Mouse (Mus musculus): Measurements from ENCODE around the gene Cdc42bpb. TPM values are rescaled to one million over a fixed set of nuclear protein-coding genes. Genes with fewer than 3 reads are reported as not detected.

Gene Cdc42bpb
- polyA plus RNA-seq, 1 experiment from 2014 or later, result 28.1 TPM

DNA sequence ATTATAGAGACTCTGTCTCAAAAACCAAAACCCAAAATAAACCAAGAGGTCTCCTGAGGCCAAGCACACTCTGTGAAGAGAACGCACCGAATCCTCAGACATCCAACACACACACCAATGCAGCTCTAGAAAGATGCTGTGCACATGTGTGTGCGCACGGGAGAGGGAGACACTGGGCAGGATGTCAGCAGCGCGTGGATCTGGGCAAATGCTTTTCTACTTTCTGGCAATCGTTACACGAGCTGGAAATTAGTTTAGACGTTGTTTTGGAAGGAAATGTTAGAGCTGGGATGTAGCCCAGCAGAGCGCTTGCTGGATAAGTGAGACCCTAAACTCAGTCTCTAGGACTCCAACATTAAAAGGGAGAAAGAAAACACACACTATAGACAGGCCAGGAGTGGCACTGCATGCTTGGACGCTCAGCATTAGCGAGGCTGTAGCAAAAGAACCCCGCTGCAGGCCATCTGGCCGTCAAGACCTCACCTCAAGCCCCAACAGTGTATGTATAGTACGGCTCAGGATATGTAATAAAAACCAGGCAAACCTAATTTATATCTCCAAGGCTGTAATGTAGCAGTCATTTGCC, 44.4 kb downstream of the Cdc42bpb start:
- no peak overlapping the region for H3K4me2 ChIP-seq
- H3K27ac ChIP-seq (ENCODE audit: low read depth, low read length), result no peak overlapping the region
- WGBS, result 86% methylated on average over 15 of the region's 15 CpGs
- no peak overlapping the region for H3K9ac ChIP-seq (ENCODE audit: low read length)
- no peak overlapping the region for H3K4me3 ChIP-seq (ENCODE audit: low read depth, low read length)
- DNase-seq (ENCODE audit: low spot score, missing footprints) (no peak), ATAC-seq (ENCODE audit: low FRiP score) (no peak)
- no peaks in the 10 kb centered on the region for H3K9me3 ChIP-seq (ENCODE audit: control insufficient read depth, low read length)
- peaks cover 5% of the 10 kb centered on the region for H3K36me3 ChIP-seq (ENCODE audit: control insufficient read depth, insufficient read depth, low read length)
- H3K27me3 ChIP-seq (ENCODE audit: control insufficient read depth, insufficient read depth, low read length), result no peaks in the 10 kb centered on the region
- H3K4me1 ChIP-seq (ENCODE audit: control insufficient read depth, insufficient read depth, low read length), result no peaks in the 10 kb centered on the region

DNA sequence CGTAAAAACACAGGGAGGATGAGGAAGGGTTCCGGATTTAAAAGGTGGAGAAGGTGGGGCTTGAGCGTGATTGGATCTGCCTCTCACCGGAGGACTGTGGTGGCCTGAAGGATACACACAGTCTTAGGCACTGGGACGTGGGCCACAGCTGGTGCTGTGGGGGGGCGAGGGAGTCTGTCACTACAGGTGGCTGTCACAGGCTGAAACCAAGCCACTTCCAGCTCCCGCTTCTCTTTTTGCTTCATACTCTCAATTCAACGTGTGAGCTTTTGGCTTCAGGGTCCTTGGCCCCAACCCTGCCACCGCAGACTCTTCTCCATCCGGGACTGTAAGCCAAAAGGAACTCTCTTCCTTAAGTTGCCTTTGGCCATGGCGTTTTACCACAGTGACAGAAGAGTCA, 45.1 kb downstream of the Cdc42bpb start:
- no peaks in the 10 kb centered on the region for H3K27me3 ChIP-seq (ENCODE audit: control insufficient read depth, insufficient read depth, low read length)
- H3K9me3 ChIP-seq (ENCODE audit: control insufficient read depth, low read length), result no peaks in the 10 kb centered on the region
- ATAC-seq (ENCODE audit: low FRiP score), result no peak
- no peak overlapping the region for H3K9ac ChIP-seq (ENCODE audit: low read length)
- no peak overlapping the region for H3K4me2 ChIP-seq
- H3K27ac ChIP-seq (ENCODE audit: low read depth, low read length), result no peak overlapping the region
- WGBS, result 96% methylated on average over 11 of the region's 11 CpGs
- DNase-seq (ENCODE audit: low spot score, missing footprints), result no peak
- H3K36me3 ChIP-seq (ENCODE audit: control insufficient read depth, insufficient read depth, low read length), result peaks cover 5% of the 10 kb centered on the region
- no peaks in the 10 kb centered on the region for H3K4me1 ChIP-seq (ENCODE audit: control insufficient read depth, insufficient read depth, low read length)
- H3K4me3 ChIP-seq (ENCODE audit: low read depth, low read length), result no peak overlapping the region

DNA sequence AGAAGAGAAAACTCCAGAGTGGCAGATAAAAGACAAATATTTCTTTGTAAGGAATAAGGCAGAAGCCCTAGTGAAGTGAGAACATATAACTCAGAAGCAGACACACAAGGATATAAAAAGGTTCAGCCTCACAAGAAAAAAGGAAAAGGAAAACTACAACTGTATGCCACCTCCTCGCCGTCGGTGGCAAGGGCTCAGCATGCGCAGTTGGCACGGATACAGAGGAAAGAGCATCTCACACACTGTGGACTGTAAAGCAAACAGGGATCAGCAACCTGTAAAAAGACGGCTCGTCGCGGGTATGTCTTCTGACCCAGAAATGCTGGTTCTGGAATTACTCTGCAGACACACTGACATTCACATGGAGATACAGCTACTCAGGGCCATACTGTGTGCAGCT, 45.9 kb downstream of the Cdc42bpb start:
- Histone ChIP-seq H3K36me3 (ENCODE audit: control insufficient read depth, insufficient read depth, low read length) (peaks cover 5% of the 10 kb centered on the region), H3K27ac (ENCODE audit: low read depth, low read length) (no peak overlapping the region), H3K4me2 (no peak overlapping the region), H3K27me3 (ENCODE audit: control insufficient read depth, insufficient read depth, low read length) (no peaks in the 10 kb centered on the region), H3K4me1 (ENCODE audit: control insufficient read depth, insufficient read depth, low read length) (no peaks in the 10 kb centered on the region), H3K9ac (ENCODE audit: low read length) (no peak overlapping the region), H3K4me3 (ENCODE audit: low read depth, low read length) (no peak overlapping the region), H3K9me3 (ENCODE audit: control insufficient read depth, low read length) (no peaks in the 10 kb centered on the region)
- no peak for DNase-seq (ENCODE audit: low spot score, missing footprints)
- ATAC-seq (ENCODE audit: low FRiP score), result no peak
- 93% methylated on average over 9 of the region's 9 CpGs for WGBS

DNA sequence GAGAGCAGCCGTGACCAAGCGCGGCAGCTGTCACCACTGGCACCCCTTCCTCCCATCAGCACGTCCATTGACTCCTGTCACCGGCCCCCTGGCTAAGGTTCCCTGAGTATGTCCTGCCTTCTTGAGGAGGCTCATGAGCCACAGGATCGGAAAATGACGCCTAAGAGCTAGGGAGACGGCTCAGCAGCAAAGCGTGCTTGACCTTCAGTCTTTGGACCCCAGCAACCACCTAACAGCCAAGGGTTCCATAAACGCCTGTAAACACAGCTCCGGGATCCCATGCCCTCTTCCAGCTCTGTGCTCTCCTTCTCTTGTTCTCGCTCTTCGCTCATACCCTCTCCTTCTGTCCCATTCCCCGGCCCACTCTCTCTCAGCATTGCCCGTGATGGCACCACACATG, 48.2 kb downstream of the Cdc42bpb start:
- DNase-seq (ENCODE audit: low spot score, missing footprints), result no peak
- WGBS, result 94% methylated on average over 15 of the region's 15 CpGs
- Histone ChIP-seq H3K4me3 (ENCODE audit: low read depth, low read length) (no peak overlapping the region), H3K27ac (ENCODE audit: low read depth, low read length) (no peak overlapping the region), H3K4me2 (no peak overlapping the region), H3K27me3 (ENCODE audit: control insufficient read depth, insufficient read depth, low read length) (no peaks in the 10 kb centered on the region), H3K9ac (ENCODE audit: low read length) (no peak overlapping the region), H3K36me3 (ENCODE audit: control insufficient read depth, insufficient read depth, low read length) (peaks cover 13% of the 10 kb centered on the region), H3K9me3 (ENCODE audit: control insufficient read depth, low read length) (no peaks in the 10 kb centered on the region), H3K4me1 (ENCODE audit: control insufficient read depth, insufficient read depth, low read length) (no peaks in the 10 kb centered on the region)
- no peak for ATAC-seq (ENCODE audit: low FRiP score)

DNA sequence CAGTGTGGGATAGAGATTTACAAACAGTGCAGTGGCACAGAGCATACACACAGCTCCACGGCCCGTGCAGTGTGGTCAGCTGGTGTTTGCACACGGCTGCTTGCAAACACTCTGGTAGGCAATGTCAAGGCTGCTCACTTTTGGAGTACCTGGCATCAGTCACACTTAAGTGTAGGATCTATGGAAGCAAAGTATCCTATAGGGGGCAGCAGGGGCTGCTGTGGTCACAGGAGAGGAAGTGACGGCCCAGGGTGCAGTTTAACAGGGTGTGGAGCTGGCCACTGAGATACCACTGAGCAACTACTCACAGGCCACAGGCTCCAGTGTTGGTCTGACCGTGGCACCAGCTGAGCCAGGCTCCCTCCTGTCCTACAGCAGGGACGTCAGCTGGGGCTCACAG, 49.2 kb downstream of the Cdc42bpb start:
- Histone ChIP-seq H3K4me2 (no peak overlapping the region), H3K36me3 (ENCODE audit: control insufficient read depth, insufficient read depth, low read length) (peaks cover 15% of the 10 kb centered on the region), H3K27ac (ENCODE audit: low read depth, low read length) (no peak overlapping the region), H3K27me3 (ENCODE audit: control insufficient read depth, insufficient read depth, low read length) (no peaks in the 10 kb centered on the region), H3K9me3 (ENCODE audit: control insufficient read depth, low read length) (no peaks in the 10 kb centered on the region), H3K4me3 (ENCODE audit: low read depth, low read length) (no peak overlapping the region), H3K9ac (ENCODE audit: low read length) (no peak overlapping the region), H3K4me1 (ENCODE audit: control insufficient read depth, insufficient read depth, low read length) (no peaks in the 10 kb centered on the region)
- WGBS, result 87% methylated on average over 6 of the region's 6 CpGs
- DNase-seq (ENCODE audit: low spot score, missing footprints) (no peak), ATAC-seq (ENCODE audit: low FRiP score) (no peak)

DNA sequence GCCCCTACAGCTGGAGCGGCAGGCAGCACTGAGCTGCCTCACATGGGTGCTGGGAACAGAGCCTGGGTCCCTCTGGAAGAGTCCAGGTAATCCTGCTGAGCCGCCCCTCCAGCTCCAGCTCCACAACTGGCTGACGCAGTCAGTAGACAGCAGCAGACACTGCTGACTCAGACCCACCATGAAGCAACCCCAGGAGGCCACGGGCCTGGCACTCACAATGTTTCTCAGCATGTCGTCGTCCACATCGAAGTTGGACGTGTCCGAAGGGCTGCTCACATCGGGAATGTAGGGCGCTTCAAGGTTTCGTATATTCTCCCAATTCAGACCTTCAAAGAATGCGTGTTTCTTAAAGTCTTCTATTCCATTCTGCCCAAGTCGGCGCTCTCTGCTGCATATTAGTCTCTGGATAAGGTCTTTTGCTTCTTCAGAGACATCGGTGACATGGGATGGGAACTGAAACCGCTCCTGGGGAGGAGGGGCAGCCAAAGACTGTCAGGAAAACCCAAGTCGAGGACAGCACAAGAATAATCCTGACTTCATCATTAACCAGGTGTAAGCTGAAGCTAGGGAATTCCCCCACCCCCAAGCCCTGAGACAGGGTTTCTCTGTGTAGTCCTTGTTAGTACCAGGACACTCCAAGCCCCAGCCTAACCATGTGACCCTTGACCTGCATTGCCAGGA, 51.6 kb downstream of the Cdc42bpb start:
- WGBS, result 92% methylated on average over 18 of the region's 18 CpGs
- Histone ChIP-seq H3K9ac (ENCODE audit: low read length) (no peak overlapping the region), H3K36me3 (ENCODE audit: control insufficient read depth, insufficient read depth, low read length) (peaks cover 35% of the 10 kb centered on the region), H3K9me3 (ENCODE audit: control insufficient read depth, low read length) (no peaks in the 10 kb centered on the region), H3K27me3 (ENCODE audit: control insufficient read depth, insufficient read depth, low read length) (no peaks in the 10 kb centered on the region), H3K27ac (ENCODE audit: low read depth, low read length) (no peak overlapping the region), H3K4me2 (no peak overlapping the region), H3K4me1 (ENCODE audit: control insufficient read depth, insufficient read depth, low read length) (no peaks in the 10 kb centered on the region), H3K4me3 (ENCODE audit: low read depth, low read length) (no peak overlapping the region)
- no peak for DNase-seq (ENCODE audit: low spot score, missing footprints)
- no peak for ATAC-seq (ENCODE audit: low FRiP score)

DNA sequence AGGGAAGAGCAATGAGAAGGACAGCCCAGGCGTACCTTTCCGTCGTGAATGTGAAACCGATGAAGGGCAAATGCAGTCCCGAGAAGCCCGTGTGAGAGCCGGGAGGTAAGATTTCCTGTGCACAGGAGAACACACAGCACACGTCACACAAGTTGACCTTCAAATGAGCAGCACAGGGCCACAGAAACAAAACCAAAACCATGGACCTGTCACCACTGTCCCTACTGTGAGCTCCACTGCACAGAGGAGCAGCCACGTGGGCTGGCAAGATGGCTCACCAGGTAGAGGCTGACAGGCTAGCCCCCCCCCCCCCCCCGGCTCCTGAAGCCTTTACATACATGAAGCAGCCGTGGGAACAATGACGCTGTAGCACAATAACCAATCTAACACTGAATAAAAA, 52.6 kb downstream of the Cdc42bpb start:
- Histone ChIP-seq H3K27ac (ENCODE audit: low read depth, low read length) (no peak overlapping the region), H3K36me3 (ENCODE audit: control insufficient read depth, insufficient read depth, low read length) (peaks cover 35% of the 10 kb centered on the region), H3K4me3 (ENCODE audit: low read depth, low read length) (no peak overlapping the region), H3K4me2 (no peak overlapping the region), H3K4me1 (ENCODE audit: control insufficient read depth, insufficient read depth, low read length) (no peaks in the 10 kb centered on the region), H3K9ac (ENCODE audit: low read length) (no peak overlapping the region), H3K9me3 (ENCODE audit: control insufficient read depth, low read length) (no peaks in the 10 kb centered on the region), H3K27me3 (ENCODE audit: control insufficient read depth, insufficient read depth, low read length) (no peaks in the 10 kb centered on the region)
- ATAC-seq (ENCODE audit: low FRiP score) (no peak), DNase-seq (ENCODE audit: low spot score, missing footprints) (no peak)
- WGBS, result 95% methylated on average over 12 of the region's 12 CpGs

DNA sequence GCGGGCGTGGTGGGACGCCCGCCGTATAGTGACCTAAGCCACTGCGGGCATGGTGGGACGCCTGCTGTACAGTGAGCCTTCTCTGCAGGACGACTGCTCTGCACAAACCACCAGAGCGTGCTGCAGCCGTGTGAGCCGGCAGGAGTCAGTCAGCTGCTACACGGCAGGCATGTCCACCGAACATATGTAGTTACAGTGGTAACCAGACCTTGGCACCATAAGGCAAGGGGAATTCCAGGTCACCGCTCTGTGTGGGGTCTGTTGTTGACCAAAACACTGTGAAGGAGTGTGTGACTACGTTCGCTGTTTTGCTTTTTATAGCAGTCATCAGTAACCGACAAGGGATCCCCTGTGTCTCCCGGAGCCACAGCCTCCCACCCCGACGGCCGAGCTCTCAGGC, 53.0 kb downstream of the Cdc42bpb start:
- Histone ChIP-seq H3K4me2 (no peak overlapping the region), H3K4me3 (ENCODE audit: low read depth, low read length) (no peak overlapping the region), H3K9ac (ENCODE audit: low read length) (no peak overlapping the region), H3K4me1 (ENCODE audit: control insufficient read depth, insufficient read depth, low read length) (no peaks in the 10 kb centered on the region), H3K27ac (ENCODE audit: low read depth, low read length) (no peak overlapping the region), H3K27me3 (ENCODE audit: control insufficient read depth, insufficient read depth, low read length) (no peaks in the 10 kb centered on the region), H3K36me3 (ENCODE audit: control insufficient read depth, insufficient read depth, low read length) (peaks cover 35% of the 10 kb centered on the region), H3K9me3 (ENCODE audit: control insufficient read depth, low read length) (no peaks in the 10 kb centered on the region)
- WGBS, result 95% methylated on average over 21 of the region's 21 CpGs
- DNase-seq (ENCODE audit: low spot score, missing footprints) (no peak), ATAC-seq (ENCODE audit: low FRiP score) (no peak)

DNA sequence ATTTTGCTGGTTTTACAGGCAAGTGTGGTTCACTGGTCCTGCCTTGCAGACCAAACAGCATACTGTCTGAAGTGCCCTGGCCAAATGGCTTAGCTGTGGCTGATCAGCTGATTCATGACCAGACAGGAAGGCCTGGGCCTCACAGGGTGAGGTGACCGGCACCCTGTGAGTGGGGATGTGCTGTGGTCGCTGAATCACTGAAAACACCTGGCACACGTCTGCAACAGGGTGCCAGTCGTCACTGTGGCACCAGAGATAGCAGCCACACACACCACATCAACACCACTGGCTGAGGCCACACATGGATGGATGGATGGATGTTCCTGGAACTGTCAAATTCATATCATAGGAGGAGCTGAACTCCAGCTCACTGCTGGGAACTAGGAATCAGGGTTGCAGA, 54.1 kb downstream of the Cdc42bpb start:
- no peak for ATAC-seq (ENCODE audit: low FRiP score)

More for the DNA sequence above, 54.1 kb downstream of the Cdc42bpb start:
- no peak overlapping the region for H3K4me2 ChIP-seq
- no peaks in the 10 kb centered on the region for H3K9me3 ChIP-seq (ENCODE audit: control insufficient read depth, low read length)
- 85% methylated on average over 4 of the region's 4 CpGs for WGBS
- DNase-seq (ENCODE audit: low spot score, missing footprints), result no peak
- no peaks in the 10 kb centered on the region for H3K27me3 ChIP-seq (ENCODE audit: control insufficient read depth, insufficient read depth, low read length)
- no peaks in the 10 kb centered on the region for H3K4me1 ChIP-seq (ENCODE audit: control insufficient read depth, insufficient read depth, low read length)
- H3K4me3 ChIP-seq (ENCODE audit: low read depth, low read length), result no peak overlapping the region
- H3K27ac ChIP-seq (ENCODE audit: low read depth, low read length), result no peak overlapping the region
- H3K9ac ChIP-seq (ENCODE audit: low read length), result no peak overlapping the region
- peaks cover 37% of the 10 kb centered on the region for H3K36me3 ChIP-seq (ENCODE audit: control insufficient read depth, insufficient read depth, low read length)
